Mouse (Mus musculus) midbrain, embryonic 12.5 days (tissue): ENCODE data around the gene BC005537. TPM values are rescaled to one million over a fixed set of nuclear protein-coding genes. Genes with fewer than 3 reads are reported as not detected.

Experiments used
- ATAC-seq: fragments of 200-750 bp; cut with Nextera tagmentation; 2 replicates; pipeline ENCODE4 v1.8.0; 2017; ENCODE audit warnings: low read depth, moderate TSS enrichment, moderate library complexity; ENCODE audit not compliant: low FRiP score
- H3K27ac ChIP-seq: fragments of 300-500 bp; sonication (generic); replicated peaks from 2 replicates; pipeline ENCODE4 v1.5.1; 2016; ENCODE audit warnings: mild to moderate bottlenecking
- H3K27me3 ChIP-seq: fragments of 300-500 bp; sonication (generic); 2 replicates; pipeline ENCODE4 v1.6.1; 2016; ENCODE audit warnings: mild to moderate bottlenecking
- H3K36me3 ChIP-seq: fragments of 300-500 bp; sonication (generic); 2 replicates; pipeline ENCODE4 v1.6.1; 2016
- H3K4me1 ChIP-seq: fragments of 300-500 bp; sonication (generic); 2 replicates; pipeline ENCODE4 v1.6.1; 2016
- H3K4me2 ChIP-seq: fragments of 300-500 bp; sonication (generic); replicated peaks from 2 replicates; pipeline ENCODE4 v1.6.1; 2016; ENCODE audit warnings: mild to moderate bottlenecking, moderate library complexity
- H3K4me3 ChIP-seq: fragments of 300-500 bp; sonication (generic); 2 replicates; pipeline ENCODE4 v1.5.1; 2016; ENCODE audit warnings: mild to moderate bottlenecking
- H3K9ac ChIP-seq: fragments of 300-500 bp; sonication (generic); replicated peaks from 2 replicates; pipeline ENCODE4 v1.6.1; 2016; ENCODE audit warnings: mild to moderate bottlenecking, moderate library complexity
- H3K9me3 ChIP-seq: fragments of 300-500 bp; sonication (generic); 2 replicates; pipeline ENCODE4 v1.6.1; 2016; ENCODE audit warnings: mild to moderate bottlenecking
- WGBS: fragments of 180-500 bp; shearing (Covaris S2); methylation state at CpG from one replicate; pipeline ENCODE4 v1.1.7; 2016; 5-methylcytosine and 5-hydroxymethylcytosine counted together
- polyA plus RNA-seq: library from polyadenylated mRNA; unstranded; fragments of >200 nt; fragmentation: Nextera tagmentation; extraction: Ambion mirVana; gene quantifications from 2 replicates; pipeline ENCODE4 v1.2.1, GENCODE M21; 2016

The BC005537 gene
- polyA plus RNA-seq, 1 experiment from 2014 or later, result 21.5 TPM

DNA sequence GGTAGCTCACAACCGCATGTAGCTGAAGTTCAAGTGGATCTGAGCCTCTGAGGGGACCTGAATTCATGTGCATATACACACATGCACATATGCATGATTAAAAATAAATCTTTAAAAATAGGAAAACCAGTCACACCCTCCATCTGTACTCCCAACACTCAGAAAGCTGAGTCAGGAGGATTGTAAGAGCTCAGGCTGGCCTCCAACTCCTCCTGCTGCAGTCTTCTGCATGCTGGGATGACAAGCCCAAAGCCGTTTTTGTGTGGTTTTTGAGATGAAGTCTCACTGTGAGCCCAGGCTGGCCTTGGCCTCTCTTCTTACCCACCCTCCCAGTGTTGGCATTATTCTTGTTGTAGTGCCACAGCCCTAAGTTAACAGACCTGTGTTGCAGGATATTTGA is 23.4 kb upstream of the BC005537 start:
- no peaks in the 10 kb centered on the region for H3K9me3 ChIP-seq
- H3K27ac ChIP-seq, result no peak overlapping the region
- H3K36me3 ChIP-seq, result no peaks in the 10 kb centered on the region
- H3K4me3 ChIP-seq, result no peak overlapping the region
- 80% methylated on average over 2 of the region's 2 CpGs for WGBS
- no peaks in the 10 kb centered on the region for H3K27me3 ChIP-seq
- H3K4me1 ChIP-seq, result no peaks in the 10 kb centered on the region
- H3K4me2 ChIP-seq, result no peak overlapping the region
- ATAC-seq, result no peak
- no peak overlapping the region for H3K9ac ChIP-seq

GRCm38 (mm10) chr13:24778706-24779380 is 22.6 kb upstream of the BC005537 start:
- Histone ChIP-seq H3K9me3 (no peaks in the 10 kb centered on the region), H3K4me2 (no peak overlapping the region), H3K27ac (no peak overlapping the region), H3K9ac (no peak overlapping the region), H3K4me1 (no peaks in the 10 kb centered on the region), H3K4me3 (no peak overlapping the region), H3K27me3 (no peaks in the 10 kb centered on the region), H3K36me3 (no peaks in the 10 kb centered on the region)
- 82% methylated on average over 8 of the region's 8 CpGs for WGBS
- no peak for ATAC-seq

DNA sequence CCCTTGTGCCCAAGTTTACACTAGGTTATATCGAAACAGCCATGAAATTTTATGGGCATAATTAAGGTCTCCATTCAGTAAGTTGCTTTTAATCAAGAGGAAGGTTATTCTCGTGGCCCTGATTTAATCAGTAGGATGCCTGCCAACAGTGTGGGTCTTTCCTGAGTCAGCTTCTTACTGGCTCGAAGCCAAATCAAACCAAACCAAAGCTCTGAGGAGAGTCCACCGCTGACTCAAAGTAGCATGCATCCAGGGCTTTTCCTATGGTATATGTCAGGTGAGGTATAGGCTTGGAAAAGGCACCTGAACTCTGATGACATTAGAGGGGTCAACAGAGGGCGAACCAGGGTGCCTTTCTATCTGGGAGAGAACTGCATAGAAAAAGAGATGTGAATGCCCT is 19.5 kb upstream of the BC005537 start:
- WGBS, result 82% methylated on average over 5 of the region's 5 CpGs
- ATAC-seq, result no peak
- Histone ChIP-seq H3K4me2 (no peak overlapping the region), H3K9ac (no peak overlapping the region), H3K27me3 (no peaks in the 10 kb centered on the region), H3K36me3 (no peaks in the 10 kb centered on the region), H3K27ac (no peak overlapping the region), H3K4me1 (no peaks in the 10 kb centered on the region), H3K4me3 (no peak overlapping the region), H3K9me3 (no peaks in the 10 kb centered on the region)

DNA sequence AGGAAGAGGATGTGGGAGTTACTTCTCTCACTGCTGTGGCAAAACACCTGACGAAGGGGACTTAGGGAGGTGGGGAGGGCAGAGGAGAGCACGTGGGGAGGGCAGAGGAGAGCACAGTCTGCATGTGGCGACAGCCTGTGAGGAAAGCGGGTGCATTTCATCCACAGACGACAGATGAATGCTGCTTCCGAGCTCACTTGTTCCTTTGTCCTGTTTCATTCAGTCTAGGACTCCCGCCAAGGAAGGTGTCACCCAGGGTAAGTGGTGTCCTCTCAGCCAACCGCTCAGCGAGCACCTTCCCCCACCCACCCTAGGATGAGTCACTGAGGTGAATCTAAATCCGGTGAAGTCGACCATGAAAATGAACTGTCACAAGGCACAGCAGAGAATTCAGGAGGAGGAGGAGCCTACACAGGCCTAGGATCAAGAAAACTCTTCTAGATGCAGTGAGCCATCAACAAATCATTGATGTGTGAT is 15.4 kb upstream of the BC005537 start:
- Histone ChIP-seq H3K27ac (no peak overlapping the region), H3K27me3 (no peaks in the 10 kb centered on the region), H3K9ac (no peak overlapping the region), H3K36me3 (no peaks in the 10 kb centered on the region), H3K4me1 (no peaks in the 10 kb centered on the region), H3K4me3 (no peak overlapping the region), H3K9me3 (no peaks in the 10 kb centered on the region), H3K4me2 (no peak overlapping the region)
- no peak for ATAC-seq
- 47% methylated on average over 11 of the region's 11 CpGs for WGBS

GRCm38 (mm10) chr13:24787477-24787876 is 14.0 kb upstream of the BC005537 start:
- no peak for ATAC-seq
- Histone ChIP-seq H3K4me3 (no peak overlapping the region), H3K27me3 (no peaks in the 10 kb centered on the region), H3K27ac (no peak overlapping the region), H3K9ac (no peak overlapping the region), H3K4me2 (no peak overlapping the region), H3K36me3 (no peaks in the 10 kb centered on the region), H3K9me3 (no peaks in the 10 kb centered on the region), H3K4me1 (no peaks in the 10 kb centered on the region)
- WGBS, result 89% methylated on average over 5 of the region's 5 CpGs

GRCm38 (mm10) chr13:24791349-24791748 is 10.1 kb upstream of the BC005537 start:
- H3K9ac ChIP-seq, result no peak overlapping the region
- 76% methylated on average over 2 of the region's 2 CpGs for WGBS
- no peaks in the 10 kb centered on the region for H3K4me1 ChIP-seq
- no peaks in the 10 kb centered on the region for H3K9me3 ChIP-seq
- no peak overlapping the region for H3K4me2 ChIP-seq
- H3K27ac ChIP-seq, result no peak overlapping the region
- no peak for ATAC-seq
- H3K36me3 ChIP-seq, result no peaks in the 10 kb centered on the region
- no peaks in the 10 kb centered on the region for H3K27me3 ChIP-seq
- no peak overlapping the region for H3K4me3 ChIP-seq

DNA sequence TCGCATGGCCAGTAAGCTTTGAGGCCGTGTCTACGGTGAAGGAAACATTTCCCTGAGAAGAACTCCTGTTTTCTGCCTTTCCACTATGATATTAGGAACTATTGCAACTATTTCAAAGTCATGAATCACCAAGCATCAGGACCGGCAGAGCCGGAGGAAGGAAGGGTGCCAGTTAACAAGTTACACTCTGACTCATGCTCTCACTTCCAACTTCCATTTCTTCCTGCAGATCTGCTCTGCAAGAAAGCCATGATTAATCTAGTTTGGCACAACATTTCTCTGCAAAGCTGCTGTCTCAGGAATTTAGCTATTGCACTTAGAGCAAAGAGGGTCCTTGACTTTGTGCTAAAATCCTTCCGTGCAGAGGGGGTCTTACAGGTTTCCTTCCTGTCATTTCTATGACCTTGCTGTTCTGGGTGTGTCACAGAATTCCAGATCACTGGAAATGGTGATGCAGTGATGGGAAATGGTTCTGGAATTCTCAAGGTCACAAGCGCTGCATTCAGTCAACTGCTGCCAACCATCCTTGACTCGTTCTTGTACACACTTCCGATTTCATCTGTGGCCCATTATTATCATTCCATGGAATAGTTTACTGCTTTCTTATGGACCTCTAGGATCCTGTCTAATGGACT is 8.9 kb upstream of the BC005537 start:
- Histone ChIP-seq H3K9ac (no peak overlapping the region), H3K9me3 (no peaks in the 10 kb centered on the region), H3K27me3 (no peaks in the 10 kb centered on the region), H3K4me1 (no peaks in the 10 kb centered on the region), H3K4me2 (no peak overlapping the region), H3K27ac (no peak overlapping the region), H3K4me3 (no peak overlapping the region), H3K36me3 (no peaks in the 10 kb centered on the region)
- ATAC-seq, result no peak
- WGBS, result 92% methylated on average over 9 of the region's 9 CpGs

DNA sequence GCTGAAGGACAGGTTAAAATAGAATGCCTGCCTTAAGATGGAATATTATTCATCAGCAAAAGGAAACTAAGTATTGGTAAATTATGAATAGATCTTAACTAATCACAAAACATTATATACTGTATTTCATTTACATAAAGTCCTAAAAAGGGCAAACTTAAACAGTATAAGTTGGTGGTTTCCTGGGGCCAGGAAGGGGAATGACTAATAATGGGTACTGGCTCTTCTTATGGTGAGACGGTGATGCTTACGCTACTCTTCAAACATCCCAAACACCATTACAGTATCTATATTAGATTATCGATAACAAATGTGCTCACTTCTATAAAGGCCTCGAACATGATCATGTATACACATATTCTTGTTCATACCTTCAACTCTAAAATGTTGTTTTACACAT is 2.8 kb upstream of the BC005537 start:
- Histone ChIP-seq H3K4me1 (peaks cover 14% of the 10 kb centered on the region), H3K27ac (no peak overlapping the region), H3K36me3 (no peaks in the 10 kb centered on the region), H3K9ac (no peak overlapping the region), H3K4me2 (no peak overlapping the region), H3K4me3 (no peak overlapping the region), H3K9me3 (no peaks in the 10 kb centered on the region), H3K27me3 (no peaks in the 10 kb centered on the region)
- 94% methylated on average over 4 of the region's 4 CpGs for WGBS
- ATAC-seq, result no peak

- ATAC-seq, result no peak
- Histone ChIP-seq H3K4me3 (peak overlapping the region; percentile 99), H3K4me2 (peak overlapping the region; percentile 74), H3K27me3 (no peaks in the 10 kb centered on the region), H3K4me1 (peaks cover 19% of the 10 kb centered on the region), H3K9me3 (no peaks in the 10 kb centered on the region), H3K36me3 (no peaks in the 10 kb centered on the region), H3K27ac (no peak overlapping the region), H3K9ac (no peak overlapping the region)
- WGBS, result 75% methylated on average over 5 of the region's 5 CpGs
These were observed 2.1 kb upstream of the BC005537 start for GRCm38 (mm10) chr13:24799378-24799777.

GRCm38 (mm10) chr13:24799925-24800673 is 1.4 kb upstream of the BC005537 start:
- peak overlapping the region; percentile 65 for H3K27ac ChIP-seq
- 0 out of 2 replicates have a peak, but pooled peaks have one; percentile 12 for ATAC-seq
- peaks cover 23% of the 10 kb centered on the region for H3K4me1 ChIP-seq
- H3K9me3 ChIP-seq, result no peaks in the 10 kb centered on the region
- no peaks in the 10 kb centered on the region for H3K27me3 ChIP-seq
- peak overlapping the region; percentile 66 for H3K9ac ChIP-seq
- H3K4me3 ChIP-seq, result peak overlapping the region; percentile 99
- WGBS, result 2% methylated on average over 31 of the region's 31 CpGs
- peak overlapping the region; percentile 74 for H3K4me2 ChIP-seq
- no peaks in the 10 kb centered on the region for H3K36me3 ChIP-seq

- H3K4me3 ChIP-seq, result peak overlapping the region; percentile 99
- H3K27me3 ChIP-seq, result no peaks in the 10 kb centered on the region
- ATAC-seq, result peak; percentile 97
- H3K27ac ChIP-seq, result peak overlapping the region; percentile 98
- peak overlapping the region; percentile 95 for H3K9ac ChIP-seq
- H3K4me1 ChIP-seq, result peaks cover 23% of the 10 kb centered on the region
- 0 out of 2 replicates have a peak, but pooled peaks cover 6% of the 10 kb centered on the region for H3K36me3 ChIP-seq
- under 1% methylated on average over 42 of the region's 42 CpGs for WGBS
- H3K4me2 ChIP-seq, result peak overlapping the region; percentile 86
- no peaks in the 10 kb centered on the region for H3K9me3 ChIP-seq
These were observed 666 bp upstream of the BC005537 start for GRCm38 (mm10) chr13:24800674-24801307.
